Mouse (Mus musculus): ENCODE measurements around the gene Coa4. TPM values are rescaled to one million over a fixed set of nuclear protein-coding genes. Genes with fewer than 3 reads are reported as not detected.

Gene Coa4
- 10 to 100 TPM in 1 of 2 experiments, 1 to 10 TPM in 1; 8.1 to 13.0 TPM for total RNA-seq (2021)
- long read RNA-seq, experiment 1, transcript Coa4-201 (2 exons, 1,391 nt): major isoform, 21 of 25 reads
- long read RNA-seq, experiment 1, partial matches to known transcripts: 3 of 25 reads
- long read RNA-seq, experiment 1, other reads (novel, unspliced or antisense): 0 of 25 reads
- long read RNA-seq, experiment 2, transcript Coa4-201 (2 exons, 1,391 nt): major isoform, 15 of 20 reads
- long read RNA-seq, experiment 2, partial matches to known transcripts: 4 of 20 reads
- long read RNA-seq, experiment 2, other reads (novel, unspliced or antisense): 0 of 20 reads

DNA sequence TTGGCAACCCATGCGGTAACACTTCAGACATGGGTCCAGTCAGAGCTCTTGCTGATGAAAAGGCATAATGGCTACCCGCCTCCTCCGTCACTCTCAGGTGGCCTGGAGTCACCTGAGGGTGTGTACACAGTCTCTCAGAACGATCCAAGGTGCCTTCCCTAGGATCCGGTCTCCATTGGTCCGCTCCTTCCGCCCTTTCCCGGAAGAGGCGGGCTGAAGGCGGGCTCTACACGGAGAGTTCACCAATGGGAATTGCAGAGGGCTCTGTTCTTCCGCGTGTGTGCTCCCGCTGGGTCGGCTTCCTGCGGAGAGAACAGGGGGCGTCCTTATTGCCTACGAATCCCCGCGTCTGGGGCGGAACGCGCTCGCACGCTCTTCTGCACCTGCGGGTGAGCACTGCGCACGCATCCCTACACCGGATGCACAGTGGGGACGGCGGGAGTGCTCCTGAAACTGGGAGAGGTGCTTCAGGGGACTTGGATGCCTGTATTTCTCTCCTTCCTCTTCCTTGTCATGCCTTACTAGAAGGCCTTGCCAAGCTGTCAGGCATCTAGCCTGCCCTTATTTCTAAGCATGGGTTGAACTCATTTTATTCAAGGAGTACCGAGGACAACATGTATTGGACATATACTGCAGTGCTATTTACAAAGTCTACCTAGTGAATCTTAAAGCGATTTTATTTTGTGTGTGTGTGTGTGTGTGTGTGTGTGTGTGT is at the start of gene Coa4:
Gene Coa4, plus strand, starts transcription at position 268 of the 715 bp plus-strand sequence.
- peak; percentile 86 for DNase-seq

DNA sequence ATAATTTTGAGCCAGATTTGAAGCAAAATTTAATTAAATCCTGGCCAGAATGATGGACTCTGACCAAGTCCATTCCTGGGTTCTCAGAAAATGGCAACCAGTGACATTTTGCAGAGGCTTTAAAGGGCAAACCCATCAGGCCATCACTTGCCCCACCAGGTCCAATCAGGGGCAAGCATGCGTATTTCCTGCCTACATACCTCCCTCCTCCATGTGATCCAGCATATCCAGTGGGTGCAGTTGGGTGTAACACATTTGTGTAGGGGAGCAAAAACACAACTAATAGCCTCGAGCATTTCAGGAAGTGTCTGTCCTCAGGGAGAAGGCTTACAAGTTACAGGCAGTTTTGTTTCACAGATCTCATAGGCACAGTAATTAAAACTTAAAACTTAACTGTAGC is 49.6 kb upstream of the Coa4 start:
- no peak for DNase-seq

DNA sequence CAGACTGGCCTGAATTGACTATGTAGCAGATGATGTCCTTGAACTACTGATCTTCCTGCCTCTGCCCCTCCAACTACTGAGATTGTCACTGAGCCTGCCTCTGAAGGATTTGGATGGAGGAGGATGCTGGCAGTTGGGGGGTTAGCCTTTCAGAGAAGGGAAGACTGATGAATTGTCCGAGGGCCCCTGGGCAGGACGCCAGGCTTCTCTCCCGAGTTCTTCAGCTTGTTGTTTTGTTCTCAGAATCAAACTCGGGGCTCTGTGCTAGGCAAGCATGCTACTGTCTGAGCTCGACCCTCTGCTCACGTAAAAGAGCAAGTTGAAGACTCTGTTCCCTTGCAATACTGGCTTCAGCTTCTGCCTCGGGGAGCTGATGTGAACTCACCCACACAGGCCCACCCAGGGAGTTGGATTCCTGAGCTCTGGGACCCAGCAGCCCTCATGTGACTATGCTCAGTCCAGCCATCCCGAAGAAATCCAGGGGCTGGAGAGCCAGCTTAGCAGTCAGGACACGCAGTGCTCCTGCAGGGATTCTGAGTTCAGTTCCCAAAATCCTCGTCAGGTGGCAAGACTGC is 48.3 kb upstream of the Coa4 start:
- DNase-seq: no peak

DNA sequence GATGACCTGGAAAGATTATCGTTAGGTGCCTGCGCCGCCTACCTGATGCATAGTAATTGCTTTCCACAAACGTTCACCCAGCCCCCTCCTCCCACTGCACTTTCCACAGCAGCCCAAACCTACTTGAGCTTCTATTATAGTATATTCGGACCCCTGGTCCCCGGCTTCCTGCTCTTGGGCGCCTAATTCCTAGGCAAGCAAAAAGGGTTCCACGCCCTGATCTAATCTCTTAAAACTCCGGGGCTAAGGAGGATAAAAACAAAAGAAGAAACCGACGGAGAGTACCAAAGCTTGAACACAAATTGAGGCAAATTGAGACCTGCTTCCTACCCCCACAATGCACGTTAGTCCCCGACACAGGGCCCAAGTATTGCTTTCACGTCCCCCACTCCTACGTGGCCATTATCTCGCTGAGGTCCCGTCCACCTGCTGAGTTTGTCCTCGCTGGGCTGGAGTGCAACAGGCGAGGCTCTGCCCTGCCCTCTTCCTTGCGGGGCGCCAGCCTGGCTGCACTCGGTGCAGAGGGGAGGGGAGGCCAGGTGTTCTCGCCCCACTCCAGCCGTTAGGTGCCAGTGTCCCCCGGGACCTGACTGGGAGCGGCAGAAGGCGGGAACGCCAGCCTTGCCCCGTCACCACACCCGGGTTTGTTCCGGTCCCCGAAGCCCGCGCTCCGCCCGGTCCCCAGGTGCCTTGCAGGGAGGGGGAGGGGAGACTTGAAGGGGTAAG is 44.3 kb upstream of the Coa4 start:
- DNase-seq: no peak

DNA sequence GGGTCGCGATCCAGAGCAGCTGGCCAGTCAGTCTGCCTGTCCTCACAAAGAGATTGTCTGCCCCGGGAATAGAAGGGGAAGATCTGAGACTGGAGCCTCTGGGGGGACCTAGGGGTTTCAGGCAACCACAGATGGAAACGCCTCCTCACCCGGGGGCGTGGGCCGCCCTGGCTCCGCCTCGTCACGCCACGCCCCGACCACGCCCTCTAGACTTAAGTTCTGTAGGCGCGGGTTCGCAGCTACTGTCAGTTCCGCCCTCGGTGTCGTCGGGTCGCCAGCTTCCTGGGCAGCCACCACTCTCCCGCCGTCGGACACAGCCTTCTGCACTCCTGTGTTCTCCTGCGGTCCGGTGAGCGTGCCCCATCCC is 43.8 kb upstream of the Coa4 start, which contains the start of gene Ucp2:
Gene Ucp2, plus strand, starts transcription at position 221 of the 367 bp plus-strand sequence.
- peak; percentile 79 for DNase-seq

DNA sequence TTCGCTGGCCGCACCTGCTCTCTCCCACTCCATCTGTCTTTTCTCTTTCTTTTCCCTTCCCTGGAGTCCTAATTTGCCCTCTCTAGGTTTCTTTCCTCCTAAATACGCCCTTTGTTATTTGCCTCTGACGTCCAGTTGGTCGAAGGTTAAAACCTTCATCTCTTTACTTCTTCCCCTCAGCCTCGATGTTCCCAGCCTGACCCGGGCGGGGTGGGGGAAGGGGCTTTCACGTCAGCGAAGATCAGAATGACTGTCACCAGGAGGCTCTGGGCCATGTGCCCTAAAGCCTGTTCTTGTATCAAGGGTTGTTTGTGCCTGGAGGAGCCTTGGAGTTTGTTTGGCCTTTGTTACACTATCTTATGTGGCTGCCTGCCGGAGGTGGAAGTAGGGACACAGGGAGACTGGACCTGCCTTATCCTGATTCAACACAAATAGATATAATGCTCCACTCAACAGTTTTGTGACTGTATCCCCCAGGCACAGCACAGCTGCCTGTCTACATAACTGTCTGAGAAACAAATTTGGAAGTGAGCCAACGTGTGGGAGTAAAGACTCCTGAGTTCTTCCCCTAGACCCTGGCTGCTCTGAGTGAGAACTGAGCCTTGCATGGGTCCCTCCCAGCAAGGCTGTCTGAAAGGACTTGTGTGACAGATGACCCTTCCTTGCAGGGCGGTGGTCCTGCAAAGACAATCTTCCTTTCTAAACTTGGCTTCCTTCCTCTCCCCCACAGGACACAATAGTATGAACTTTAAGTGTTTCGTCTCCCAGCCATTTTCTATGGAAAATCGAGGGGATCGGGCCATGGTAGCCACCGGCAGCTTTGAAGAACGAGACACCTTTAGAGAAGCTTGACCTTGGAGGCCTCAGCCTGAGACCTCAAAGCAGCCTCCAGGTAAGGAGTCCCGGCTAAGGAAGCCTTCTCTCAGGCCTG is 43.1 kb upstream of the Coa4 start:
- DNase-seq: no peak

DNA sequence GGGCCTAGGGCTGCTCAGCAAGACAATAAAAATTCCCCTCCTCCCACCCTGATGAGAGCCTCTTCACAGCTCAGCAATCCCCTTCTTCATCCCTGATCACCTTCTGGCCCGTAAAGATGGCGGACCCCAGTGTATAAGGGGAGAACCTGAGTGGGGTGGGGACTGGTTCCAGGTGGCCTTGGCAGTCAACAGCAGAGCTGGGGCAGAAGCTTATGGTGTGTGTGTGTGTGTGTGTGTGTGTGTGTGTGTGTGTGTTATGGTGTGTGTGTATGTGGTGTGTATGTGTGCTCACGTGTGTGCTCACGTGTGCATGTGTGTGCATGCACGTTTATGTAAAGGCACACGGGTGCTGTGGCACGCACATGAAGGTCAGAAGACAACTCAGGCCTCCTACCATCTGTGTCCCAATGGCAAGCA is 42.4 kb upstream of the Coa4 start:
- DNase-seq: no peak

DNA sequence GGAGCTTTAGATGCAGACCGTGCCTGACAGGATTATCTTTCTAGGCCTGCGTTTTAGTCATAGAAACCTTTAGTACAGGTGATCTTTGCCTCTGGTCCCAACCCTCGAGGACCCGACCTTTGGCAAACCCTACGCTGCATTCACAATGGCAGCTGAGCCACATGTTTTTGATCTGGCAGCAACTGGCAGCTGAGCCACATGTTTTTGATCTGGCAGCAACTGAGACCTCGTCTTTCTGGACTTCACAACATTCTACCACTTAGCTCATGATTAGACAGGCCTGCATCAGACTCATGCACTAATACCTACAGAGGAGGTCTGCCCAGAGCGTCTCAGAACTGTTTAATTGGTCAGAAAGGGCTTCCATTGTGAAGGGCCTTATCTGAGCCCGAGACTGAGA is 41.8 kb upstream of the Coa4 start:
- no peak for DNase-seq

DNA sequence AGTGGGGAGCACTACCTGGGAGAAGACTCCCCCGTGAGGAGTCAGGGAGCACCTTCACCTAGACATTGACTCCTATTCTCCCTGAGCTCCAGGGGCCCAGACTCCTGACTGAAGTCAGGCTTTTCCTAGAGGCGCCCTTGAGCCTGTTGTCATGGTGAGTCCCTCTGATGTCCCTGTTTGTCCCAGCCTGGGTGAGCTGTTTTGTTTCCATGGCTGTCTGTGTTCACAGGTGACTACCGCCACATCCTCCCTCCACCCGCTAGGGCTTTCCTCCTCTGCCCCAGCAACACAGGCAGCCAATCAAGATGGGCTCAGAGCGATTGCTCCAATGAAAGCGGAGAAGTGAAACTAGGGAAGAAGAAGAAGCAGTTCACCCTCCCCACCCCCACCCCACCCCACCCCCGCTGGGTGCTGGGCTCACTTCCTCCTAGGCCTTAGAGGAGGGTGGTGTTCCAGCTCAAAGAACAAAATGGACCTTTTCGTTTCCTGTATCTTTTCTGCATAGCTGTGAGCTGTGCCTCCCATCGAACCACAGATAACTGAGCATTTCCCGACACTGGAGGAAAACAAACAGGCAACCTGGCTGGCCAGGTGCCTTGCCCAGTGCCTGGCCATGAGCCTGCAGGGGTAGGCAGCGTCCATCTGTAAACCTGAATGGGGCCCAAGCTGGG is 41.2 kb upstream of the Coa4 start:
- peak; percentile 79 for DNase-seq

DNA sequence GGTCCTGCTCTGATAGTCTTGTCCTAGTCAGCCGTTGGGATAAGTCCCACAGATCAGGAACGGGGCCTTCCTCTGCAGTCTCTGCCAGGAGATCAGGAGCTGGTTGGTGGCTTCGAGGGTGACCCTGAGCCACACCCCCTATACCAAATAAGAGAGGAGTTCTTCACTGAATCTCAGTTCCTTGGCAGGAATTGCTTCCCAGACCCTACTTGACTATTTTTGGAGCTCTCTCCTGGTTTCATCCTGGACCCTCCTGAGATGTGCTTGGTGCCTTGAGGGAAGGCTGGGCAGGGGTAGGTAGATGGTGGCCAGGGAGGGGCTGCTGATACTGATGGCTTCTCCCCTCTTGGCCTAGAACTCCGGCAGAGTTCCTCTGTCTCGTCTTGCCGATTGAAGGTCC is 40.5 kb upstream of the Coa4 start:
- DNase-seq: no peak

DNA sequence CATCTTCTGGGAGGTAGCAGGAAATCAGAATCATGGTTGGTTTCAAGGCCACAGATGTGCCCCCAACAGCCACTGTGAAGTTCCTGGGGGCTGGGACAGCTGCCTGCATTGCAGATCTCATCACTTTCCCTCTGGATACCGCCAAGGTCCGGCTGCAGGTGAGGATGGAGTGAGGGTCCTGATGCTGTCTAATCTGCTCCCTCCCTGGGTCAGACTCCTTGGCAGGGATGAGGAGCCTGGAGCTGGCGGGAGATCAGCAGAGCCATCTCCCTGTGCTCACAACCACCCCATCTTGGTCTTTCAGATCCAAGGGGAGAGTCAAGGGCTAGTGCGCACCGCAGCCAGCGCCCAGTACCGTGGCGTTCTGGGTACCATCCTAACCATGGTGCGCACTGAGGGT is 40.1 kb upstream of the Coa4 start:
- DNase-seq: no peak

DNA sequence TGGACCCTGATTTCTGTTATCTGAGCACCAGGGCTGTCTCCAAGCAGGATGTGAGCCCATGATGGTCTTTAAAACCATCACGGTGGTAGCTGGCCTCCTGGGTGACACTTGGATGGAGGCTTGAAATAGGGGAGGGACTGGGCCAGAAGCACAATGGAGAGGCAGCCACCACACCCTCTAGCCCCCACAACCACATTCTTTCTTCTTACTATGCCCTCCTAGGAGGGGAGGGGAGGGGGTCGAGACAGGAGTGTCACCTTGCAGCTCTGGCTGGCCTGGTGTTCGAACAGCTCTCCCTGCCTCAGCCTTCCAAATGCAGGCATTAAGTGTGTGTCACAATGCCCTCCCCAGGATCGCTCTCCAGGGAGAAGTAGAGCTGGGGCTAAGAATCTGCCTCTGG is 39.5 kb upstream of the Coa4 start:
- no peak for DNase-seq

DNA sequence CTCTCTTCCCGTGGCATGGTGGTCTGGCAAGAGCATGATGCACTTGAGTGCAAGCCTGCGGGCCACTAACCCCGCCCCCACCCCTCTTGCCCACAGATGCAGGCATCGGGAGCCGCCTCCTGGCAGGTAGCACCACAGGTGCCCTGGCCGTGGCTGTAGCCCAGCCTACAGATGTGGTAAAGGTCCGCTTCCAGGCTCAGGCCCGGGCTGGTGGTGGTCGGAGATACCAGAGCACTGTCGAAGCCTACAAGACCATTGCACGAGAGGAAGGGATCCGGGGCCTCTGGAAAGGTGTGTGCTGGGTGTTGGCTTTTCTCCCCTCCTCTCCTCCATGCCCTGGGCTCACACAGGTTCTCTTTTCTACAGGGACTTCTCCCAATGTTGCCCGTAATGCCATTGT is 38.9 kb upstream of the Coa4 start:
- no peak for DNase-seq

DNA sequence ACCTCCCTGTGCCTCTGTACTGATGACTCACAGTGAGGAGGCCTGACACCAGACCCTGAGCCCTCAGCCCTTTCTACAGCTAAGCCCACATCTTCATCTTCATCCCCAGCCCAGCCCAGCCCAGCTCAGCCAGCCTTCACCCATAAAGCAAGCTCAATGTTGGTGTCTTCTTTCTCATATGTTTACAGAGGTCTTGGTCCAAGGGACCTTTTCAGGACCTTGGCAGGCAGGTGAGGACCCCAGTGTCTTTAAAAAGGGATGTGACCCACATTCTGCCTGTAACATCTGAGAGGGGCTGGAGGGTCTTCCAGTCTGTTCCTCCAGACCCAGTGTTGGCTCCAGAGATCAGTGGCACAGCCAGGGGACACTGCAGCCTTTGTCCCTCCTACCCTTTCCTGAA is 37.4 kb upstream of the Coa4 start:
- no peak for DNase-seq

DNA sequence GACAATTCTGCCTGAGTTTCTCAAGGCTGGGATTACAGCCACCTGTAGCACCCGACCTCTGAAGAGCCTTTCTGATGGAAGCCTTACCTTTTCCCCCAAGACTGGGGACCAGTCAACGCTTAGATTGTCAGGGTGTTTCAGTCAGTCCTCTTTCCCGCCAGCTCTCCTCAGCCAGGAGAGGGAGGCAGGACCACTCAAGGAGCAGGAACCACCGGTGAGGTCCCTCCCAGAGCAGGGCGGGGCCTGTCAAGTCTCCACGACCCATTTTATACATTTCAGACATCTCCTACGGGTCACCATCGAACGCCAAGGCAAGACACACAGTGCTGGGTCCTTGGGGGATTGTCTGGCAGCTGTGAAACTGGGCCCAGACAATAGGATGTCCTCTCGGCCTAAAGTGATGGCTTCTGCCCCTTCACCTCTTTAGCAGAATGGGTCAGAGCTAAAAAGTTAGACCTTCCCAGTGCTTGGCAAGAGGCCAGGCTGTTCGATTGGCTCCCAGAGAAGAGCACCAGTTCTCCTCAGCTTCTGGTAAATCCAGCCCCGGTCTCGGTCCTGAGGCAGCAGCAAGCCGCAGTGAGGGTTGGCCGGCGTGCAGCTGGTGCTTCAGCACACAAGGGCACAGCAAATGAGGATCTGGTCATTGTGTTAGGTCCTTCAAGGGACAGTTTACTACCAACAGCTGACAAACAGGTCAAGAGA is 36.4 kb upstream of the Coa4 start:
- no peak for DNase-seq

DNA sequence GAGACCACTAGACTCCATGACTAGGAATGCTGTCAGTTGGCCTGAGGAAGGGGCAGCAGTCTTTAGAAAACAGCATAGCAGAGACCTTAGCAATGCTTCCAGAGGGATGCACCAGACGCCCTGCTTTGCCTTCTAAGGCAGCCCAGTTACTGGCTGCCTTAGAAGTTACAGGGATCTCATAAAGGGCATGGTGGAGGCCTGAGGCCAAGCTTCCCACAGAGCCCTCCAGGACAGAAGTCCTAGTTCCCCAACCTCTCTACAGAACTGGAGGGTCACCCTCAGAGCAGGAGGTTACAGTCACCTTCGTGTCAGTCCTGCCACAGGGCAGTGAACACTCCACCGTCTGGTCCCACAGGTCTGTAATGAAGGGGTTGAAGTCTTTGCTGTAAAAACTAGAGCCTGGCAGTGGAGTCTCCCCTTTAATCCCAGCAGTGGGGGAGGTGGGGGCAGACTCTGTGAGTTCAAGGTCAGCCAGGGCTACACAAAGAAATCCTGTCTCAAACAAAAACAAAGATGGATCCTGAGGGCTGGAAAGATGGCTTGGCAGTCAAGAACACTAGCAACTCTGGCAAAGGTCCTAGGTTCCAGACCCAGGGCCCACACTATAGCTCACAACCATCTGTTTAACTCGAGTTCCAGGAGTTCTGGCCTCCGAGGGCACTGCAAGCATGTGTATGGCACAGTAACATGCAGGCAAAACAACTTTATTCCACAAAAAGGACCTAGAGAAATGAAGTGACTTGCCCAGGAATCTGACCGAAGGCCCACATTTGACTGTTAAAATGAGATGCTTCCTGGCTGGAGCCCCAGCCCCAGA is 35.6 kb upstream of the Coa4 start:
- no peak for DNase-seq

DNA sequence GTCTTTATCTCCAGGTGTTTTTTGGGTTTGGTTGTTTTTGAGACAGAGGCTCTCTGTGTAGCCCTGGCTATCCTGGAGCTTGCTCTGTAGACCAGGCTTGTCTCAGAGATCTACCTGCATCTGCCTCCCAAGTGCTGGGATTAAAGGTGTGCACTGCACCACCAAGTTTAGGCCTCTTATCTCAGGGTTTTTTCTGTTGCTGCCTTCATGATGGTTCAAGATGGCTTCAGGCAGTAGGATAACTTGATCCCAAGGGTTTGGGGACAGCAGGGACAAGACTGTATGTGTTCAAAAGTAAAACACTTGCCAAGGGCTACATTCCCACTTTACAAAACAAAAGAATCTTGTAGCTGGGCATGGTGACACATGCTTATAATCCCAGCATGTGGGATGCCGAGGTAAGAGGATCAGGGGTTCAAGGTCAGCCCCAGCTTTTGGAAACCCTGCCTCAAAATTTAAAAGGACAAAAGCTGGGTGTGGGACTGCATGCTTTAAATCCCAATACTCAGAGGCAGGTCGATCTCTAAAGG is 35.0 kb upstream of the Coa4 start:
- no peak for DNase-seq

DNA sequence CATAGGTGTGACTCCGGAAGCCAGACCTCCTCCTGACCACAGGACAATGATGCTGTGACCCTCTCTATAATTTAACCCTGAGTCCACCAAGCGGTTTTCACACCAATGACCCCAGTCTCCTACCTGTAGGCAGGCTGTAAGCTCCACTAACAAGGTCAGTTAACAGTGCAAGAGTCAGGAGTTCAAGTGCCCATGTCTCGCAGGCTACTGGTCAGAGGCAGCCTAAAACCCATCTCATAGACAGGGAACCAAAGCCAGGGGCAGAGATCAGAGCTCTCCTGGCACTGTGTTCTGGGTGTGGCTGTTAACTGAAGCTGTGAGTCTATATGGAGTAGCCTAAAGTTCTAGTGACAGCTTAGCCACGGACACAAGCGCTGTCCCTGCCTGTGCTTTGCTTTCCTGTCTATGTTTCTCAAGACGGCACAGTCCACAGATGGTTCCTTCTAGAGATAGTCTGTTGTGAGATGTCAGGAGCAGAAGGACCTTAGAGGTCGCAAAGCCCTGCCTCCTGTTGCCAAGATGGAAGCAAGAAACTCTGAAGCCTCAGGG is 34.4 kb upstream of the Coa4 start:
- no peak for DNase-seq

DNA sequence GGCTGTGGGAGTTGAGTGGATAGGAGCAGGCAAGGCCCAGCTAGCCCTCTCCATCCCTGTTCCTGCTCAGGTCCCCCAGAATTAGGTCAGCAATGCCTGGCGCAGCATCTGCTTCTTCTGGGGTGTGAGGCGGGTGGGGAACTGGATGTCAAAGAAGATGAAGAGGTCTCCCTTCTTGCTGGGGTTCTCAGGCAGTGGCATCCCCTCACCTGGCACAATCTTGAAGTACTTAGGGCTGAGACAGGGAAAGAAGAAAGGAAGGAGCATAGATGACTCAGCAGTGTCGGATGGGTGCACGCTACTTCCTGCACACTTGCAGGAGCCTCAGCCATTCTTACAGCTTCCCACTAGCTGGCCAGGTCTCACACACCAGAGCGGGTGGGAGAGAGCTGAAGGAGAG is 33.8 kb upstream of the Coa4 start:
- DNase-seq: no peak
